Mouse (Mus musculus) spleen, adult 2 months (tissue): ENCODE results near the gene Mr1.

ENCODE experiments used
- CTCF ChIP-seq: fragments of 200-500 bp; IDR thresholded peaks from 2 replicates; pipeline ENCODE4 v1.5.1; 2011; ENCODE audit warnings: mild to moderate bottlenecking, inconsistent platforms; ENCODE audit not compliant: insufficient read depth, insufficient read length, insufficient replicate concordance; ENCODE audit errors: extremely low read depth
- POLR2A ChIP-seq: fragments of 200-500 bp; IDR thresholded peaks from 2 replicates; pipeline ENCODE4 v1.6.1; 2011; ENCODE audit warnings: low read depth, low read length, inconsistent platforms

GRCm38 (mm10) chr1:155107843-155108242 is 38.8 kb downstream of the Mr1 start:
- TF ChIP-seq CTCF (no peak), POLR2A (no peak)
